Mouse (Mus musculus) stomach, postnatal 0 days (tissue): ENCODE measurements around the gene Glis2.
"Not testable (repeated sequence)": the region's sequence is repeated elsewhere in the genome, so short reads cannot be mapped to it uniquely, and the experiment has no call there.

Experiments used
- CTCF ChIP-seq: IDR thresholded peaks from 2 replicates; pipeline ENCODE4 v1.5.1; 2016; ENCODE audit warnings: antibody characterized with exemption, low read depth, mild to moderate bottlenecking, moderate library complexity
- EP300 ChIP-seq: optimal IDR thresholded peaks from 2 replicates; pipeline ENCODE3; 2016; ENCODE audit warnings: antibody characterized with exemption

- TF ChIP-seq CTCF, EP300: not testable (repeated sequence)
Observed at GRCm38 (mm10) chr16:4581179-4581578, 13.3 kb upstream of the Glis2 start.
